Mouse (Mus musculus): ENCODE data around the gene Pcgf2.
"Not testable (repeated sequence)": the region's sequence is repeated elsewhere in the genome, so short reads cannot be mapped to it uniquely, and the experiment has no call there.

Gene Pcgf2

GRCm38 (mm10) chr11:97668160-97668559, 32.1 kb downstream of the Pcgf2 start:
- DNase-seq (ENCODE audit: low spot score in 2 of 2): no peak

- no peak for DNase-seq (ENCODE audit: low spot score in 2 of 2)
Observed at GRCm38 (mm10) chr11:97666794-97667193, 33.5 kb downstream of the Pcgf2 start.

DNA sequence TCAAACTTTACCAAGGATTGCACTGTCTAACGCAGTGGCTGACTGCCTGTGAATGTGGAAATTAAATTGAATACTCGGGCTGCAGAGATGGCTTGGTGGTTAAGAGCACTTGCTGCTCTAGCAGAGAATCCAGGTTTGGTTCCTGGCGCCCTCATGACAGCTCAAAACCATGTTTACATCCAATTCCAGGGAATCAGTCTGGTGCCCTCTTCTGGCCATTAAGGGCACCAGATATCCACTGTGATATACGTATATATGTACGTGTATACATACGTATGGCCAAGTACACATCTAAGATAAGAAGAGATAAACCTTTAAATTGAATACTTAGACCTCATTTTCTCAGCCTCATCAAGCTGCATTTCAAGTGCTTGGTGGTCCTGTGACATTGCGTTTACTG, 34.1 kb downstream of the Pcgf2 start:
- DNase-seq (ENCODE audit: low spot score in 2 of 2): no peak

DNA sequence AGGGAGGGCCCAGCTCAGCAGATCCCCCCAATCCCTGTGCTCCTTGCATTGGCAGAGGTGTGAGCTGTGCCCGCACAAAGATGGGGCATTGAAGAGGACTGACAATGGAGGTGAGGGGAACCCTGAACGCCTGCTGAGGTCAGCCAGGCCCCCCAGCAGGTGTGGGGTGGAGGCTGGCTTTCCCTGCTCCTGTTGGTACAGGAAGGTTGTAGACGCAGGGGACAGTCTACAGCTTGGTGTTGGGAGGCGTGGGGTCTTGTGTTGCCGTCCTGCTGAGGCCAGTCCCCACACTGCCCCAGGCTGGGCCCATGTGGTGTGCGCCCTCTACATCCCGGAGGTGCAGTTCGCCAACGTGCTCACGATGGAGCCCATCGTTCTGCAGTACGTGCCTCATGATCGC, 34.9 kb downstream of the Pcgf2 start:
- DNase-seq (ENCODE audit: low spot score in 2 of 2): no peak

DNA sequence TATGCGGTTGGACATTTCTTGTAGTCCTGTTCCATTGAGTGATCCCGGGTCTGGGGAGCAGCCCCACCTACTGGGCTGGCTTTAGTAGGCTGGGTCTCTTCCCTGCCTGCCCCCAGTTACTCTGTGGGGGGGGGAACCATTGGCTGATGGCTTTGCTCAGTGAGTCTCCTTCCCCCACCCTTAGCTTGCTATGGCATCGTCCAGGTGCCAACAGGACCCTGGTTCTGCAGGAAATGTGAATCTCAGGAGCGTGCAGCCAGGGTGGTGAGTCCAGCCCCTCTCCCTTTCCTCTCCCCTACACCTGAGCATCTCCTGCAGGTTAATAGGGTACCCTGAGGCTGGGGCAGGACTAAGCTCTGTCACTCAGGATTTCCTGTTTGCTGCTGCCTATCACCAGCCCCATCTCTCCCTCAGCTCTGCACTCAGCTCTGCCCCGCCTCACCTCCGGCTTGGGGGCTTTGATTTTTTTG, 35.5 kb downstream of the Pcgf2 start:
- DNase-seq (ENCODE audit: low spot score in 2 of 2): no peak

GRCm38 (mm10) chr11:97664339-97664665, 36.0 kb downstream of the Pcgf2 start:
- peak in 1 of 2 experiments; percentile 17 for DNase-seq (ENCODE audit: low spot score in 2 of 2)

DNA sequence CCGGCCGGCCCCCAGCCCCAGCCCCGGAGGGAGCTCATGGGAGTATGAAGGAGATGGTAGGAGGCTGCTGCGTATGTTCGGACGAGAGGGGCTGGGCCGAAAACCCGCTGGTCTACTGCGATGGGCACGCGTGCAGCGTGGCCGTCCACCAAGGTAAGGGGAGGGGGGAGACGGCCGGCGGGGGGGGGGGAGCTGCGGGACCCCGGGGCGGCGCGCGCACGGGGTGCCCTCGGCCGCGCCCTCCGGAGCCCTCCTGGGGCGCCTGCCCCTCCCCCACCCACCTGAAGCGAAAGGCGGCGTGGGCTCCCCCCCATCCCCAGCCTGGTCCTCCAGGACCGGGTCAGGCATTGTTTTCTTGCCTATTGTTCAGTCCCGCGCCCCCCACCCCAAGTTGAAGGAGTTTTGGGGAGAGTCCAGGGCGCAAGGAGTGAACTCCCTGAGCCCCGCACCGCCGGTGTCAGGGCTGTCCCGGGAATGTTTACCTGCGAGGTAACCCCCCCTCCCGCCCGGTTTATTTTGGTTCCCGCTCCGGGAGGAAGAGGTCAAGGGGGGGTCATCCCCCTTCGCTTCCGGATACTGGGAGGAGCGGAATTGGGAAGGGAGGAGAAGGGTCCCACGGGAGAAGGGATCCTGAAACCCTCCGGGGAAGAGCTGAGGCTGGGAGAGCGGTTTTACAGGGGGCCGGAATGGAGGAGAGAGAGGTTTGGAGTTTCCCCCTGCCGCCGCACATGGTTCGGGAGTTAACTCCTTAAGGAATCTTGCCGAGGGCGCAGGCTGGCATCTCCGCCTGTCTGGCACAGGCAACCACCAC, 36.6 kb downstream of the Pcgf2 start:
- DNase-seq (ENCODE audit: low spot score in 2 of 2): peak; percentile 35 to 36

DNA sequence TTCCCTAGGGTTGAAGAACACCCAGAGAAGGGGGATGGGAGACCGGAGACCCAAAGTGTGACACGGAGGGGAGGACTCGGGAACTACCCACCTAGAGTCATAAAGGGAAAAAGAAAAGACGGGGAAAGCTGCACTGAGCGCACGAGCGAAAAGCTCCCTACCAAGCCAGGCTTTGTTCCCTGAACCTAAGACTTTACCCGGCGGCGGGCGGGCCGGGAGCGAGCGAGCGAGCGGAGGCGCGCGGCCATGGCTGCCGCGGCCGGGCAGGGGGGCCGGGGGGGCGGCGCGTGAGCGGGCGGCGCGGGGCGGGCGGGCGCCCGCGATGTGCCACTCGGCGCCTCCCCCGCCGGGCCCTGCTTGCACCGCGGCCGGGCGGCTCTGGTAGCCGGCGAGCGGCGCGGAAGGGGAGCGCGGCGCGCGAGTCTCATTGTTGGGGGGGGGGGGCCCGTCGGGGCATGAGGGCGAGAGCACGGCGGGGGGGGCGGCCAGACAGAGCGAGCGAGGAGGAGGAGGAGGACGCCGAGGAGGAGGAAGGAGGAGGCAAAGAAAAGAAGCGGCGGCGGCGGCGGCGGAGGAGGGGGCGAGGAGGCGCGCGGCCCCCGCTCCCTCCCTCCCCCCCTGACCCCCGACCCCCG, 37.3 kb downstream of the Pcgf2 start, which contains the start of gene Mllt6:
Gene Mllt6 (plus strand): TSS at position 522 of the 635 bp plus-strand sequence.
- DNase-seq (ENCODE audit: low spot score in 2 of 2): peak; percentile 59 to 72

GRCm38 (mm10) chr11:97662207-97662892, 37.9 kb downstream of the Pcgf2 start:
- peak; percentile 48 to 52 for DNase-seq (ENCODE audit: low spot score in 2 of 2)

GRCm38 (mm10) chr11:97661648-97662133, 38.6 kb downstream of the Pcgf2 start:
- peak; percentile 65 to 79 for DNase-seq (ENCODE audit: low spot score in 2 of 2)

GRCm38 (mm10) chr11:97660734-97661647, 39.3 kb downstream of the Pcgf2 start:
- no peak for DNase-seq (ENCODE audit: low spot score in 2 of 2)

DNA sequence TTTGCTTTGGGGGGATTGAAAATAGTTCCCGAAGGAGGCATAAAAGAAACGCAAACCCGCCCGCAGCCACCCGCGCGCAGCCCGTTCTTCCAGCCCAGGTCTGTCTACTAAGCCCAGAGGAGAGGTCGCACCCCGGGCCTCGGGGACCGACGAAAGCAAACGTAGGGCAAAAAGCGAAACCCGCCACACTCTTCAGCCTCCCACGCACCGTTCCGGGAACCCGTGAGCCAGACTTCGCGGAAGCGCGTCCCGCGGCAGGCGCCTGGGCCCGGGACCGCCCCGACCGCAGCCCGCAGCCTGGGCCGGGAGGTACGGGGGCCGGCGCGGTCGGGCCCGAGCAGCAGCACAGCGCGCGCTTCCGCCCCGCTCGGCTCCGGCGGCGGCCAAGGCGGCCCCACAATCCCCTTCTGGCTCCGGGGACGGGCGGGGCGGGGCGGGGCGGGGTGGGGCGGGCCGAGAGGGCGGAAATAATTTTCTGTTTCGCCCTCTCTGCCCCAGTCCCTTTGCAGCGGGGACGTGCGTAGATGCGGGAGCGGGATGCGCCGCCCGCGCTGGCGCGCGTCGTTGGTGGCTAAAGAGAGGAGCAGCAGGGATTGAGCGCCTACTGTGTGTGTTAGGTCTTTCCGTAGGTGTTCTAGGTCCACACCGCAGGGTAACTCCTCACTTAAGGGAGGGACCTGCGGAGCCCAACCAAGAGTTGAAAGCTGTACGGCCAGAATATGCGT, 40.1 kb downstream of the Pcgf2 start:
- DNase-seq (ENCODE audit: low spot score in 2 of 2): peak; percentile 61 to 73

- no peak for DNase-seq (ENCODE audit: low spot score in 2 of 2)
Observed at GRCm38 (mm10) chr11:97659267-97659989, 40.9 kb downstream of the Pcgf2 start.

- no peak for DNase-seq (ENCODE audit: low spot score in 2 of 2)
Observed at GRCm38 (mm10) chr11:97658751-97659266, 41.5 kb downstream of the Pcgf2 start.

DNA sequence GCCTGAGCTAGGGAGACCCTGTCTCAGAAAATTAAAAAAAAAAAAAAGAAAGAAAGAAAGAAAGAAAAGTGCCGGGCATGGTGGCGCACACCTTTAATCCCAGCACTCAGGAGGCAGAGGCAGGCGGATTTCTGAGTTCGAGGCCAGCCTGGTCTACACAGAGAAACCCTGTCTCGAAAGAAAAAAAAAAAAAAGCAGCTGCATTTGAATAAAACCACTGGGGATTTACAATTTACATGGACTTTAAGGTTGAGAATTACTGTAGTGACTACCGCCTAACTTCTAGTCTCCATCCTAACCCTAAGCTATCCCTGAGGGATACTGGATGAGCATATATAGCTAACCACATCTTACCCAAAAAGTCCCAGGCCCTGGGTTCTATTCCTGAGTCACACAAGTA, 42.3 kb downstream of the Pcgf2 start:
- DNase-seq (ENCODE audit: low spot score in 2 of 2): not testable (repeated sequence)

DNA sequence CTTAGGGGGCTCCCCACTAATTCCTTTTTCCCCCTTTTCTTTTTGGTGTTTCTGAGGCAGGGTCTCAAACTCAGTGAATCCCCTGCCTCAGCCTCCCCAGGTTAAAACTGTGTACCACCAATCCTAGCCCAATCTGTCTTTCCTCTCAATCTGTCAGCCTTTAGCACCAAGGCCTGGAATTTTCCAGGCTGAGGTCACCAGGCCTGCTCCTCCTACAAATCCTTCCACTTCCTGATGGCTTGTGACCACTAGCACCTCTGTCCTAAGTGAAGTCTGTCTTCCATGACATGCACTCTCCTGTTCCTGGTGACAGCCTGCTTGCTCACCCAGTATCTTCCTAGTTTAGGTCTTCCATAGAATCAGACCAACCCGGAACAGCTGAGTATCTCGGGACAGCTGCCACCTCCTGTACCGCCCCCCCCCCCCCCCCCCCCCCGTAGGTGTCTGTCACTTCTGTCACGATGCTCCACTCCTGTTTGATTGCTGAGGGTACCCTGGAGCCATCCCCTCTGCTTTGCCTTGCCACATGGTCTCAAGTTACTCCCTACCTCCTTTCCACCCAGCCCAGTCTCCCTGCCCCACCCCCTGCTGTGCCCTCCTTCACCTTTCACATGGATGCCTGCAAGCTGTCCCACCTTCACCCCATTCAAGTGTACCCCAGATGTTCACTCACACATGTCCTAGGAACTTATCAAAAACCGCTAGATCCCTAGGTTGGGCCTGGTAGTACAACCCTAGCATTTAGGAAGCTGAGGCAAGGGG, 42.9 kb downstream of the Pcgf2 start:
- no peak for DNase-seq (ENCODE audit: low spot score in 2 of 2)

DNA sequence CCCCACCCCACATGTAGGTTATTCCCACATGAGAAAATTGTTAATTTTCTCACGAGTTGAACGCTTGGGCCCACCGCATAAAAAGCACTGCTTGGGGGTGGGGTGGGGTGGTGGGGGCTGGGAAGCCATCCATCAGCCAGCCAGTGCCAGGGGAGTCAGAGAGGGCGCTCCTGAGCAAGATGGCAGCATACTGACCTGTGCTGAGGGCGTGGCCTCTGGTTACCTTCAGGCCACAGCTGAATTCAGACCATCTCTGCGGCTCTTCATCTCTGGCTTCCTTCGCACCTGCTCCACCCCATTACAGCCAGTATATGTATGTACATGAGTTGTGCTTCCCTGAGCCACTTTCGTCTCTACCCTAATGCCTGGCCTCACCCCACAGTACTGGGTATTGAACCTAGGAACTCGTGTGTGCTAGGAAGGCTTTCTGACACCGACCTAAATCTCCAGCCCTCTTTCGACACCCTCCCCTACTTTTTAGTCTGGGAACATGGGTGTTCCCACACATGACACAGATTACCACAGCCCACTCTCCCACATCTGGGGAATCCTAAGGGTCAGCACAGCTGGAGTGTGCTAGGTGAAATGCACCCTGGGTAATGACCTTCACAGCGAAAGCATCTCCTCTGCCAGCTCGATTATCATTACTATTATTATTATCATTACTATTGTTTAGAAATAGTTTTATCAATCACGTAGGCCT, 43.9 kb downstream of the Pcgf2 start:
- no peak for DNase-seq (ENCODE audit: low spot score in 2 of 2)

- DNase-seq (ENCODE audit: low spot score in 2 of 2): no peak
Observed at GRCm38 (mm10) chr11:97654210-97654609, 46.1 kb downstream of the Pcgf2 start.
